13 mouse cellular contexts compared by ENCODE assay signal in the genomic region with DNA sequence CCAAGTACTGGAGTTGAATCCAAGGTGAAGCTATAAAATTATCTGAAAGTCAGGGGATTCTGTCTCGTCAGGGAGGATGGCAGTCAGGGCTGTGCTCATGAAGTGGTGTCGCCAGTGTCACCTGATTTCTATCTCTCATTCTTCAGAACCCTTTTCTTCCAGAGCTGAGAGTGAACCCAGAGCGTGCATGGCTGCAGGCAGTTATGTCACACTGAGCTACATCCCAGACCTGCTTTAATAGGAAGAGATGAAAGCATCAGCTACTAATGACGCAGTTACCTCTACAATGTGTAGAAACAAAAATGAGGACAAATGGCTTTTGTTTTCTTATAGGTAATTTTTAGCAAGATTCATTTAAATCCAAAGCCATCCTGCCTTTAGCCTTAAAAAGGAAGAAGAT. TPM values are rescaled to one million over a fixed set of nuclear protein-coding genes. Genes with fewer than 3 reads are reported as not detected.
DNase-seq lines count a peak whose midpoint lies in the region; ATAC-seq and TF ChIP-seq lines count a peak whose summit lies in the region.
"Had no signal": no experiment of that assay in that cellular context is flagged by ENCODE, and none has a peak within 500 bp of the region (broad histone marks: within the 10 kb centered on the region; RNA-seq: fewer than 3 reads in every experiment).

No protein-coding gene starts in this region.

- no peaks in the 10 kb centered on the region for H3K27me3 ChIP-seq in hindbrain, embryonic 13.5 days
- H3K27me3 ChIP-seq in hindbrain, embryonic 12.5 days, result no peaks in the 10 kb centered on the region
- H3K27me3 ChIP-seq in neural tube, embryonic 12.5 days (replicated peaks), result no peaks in the 10 kb centered on the region
- no peaks in the 10 kb centered on the region for H3K27me3 ChIP-seq in midbrain, postnatal 0 days (ENCODE audit: insufficient read depth, low read length)
- H3K27me3 ChIP-seq: forebrain, embryonic 15.5 days; heart, embryonic 12.5 days had no signal

- peaks cover 34% of the 10 kb centered on the region for H3K36me3 ChIP-seq in hindbrain, embryonic 13.5 days
- H3K36me3 ChIP-seq in hindbrain, embryonic 12.5 days, result peaks cover 32% of the 10 kb centered on the region
- peaks cover 7% of the 10 kb centered on the region; the same call in 1 of the 2 replicates for H3K36me3 ChIP-seq in neural tube, embryonic 12.5 days
- H3K36me3 ChIP-seq in midbrain, postnatal 0 days (ENCODE audit: insufficient read depth, low read length), result peaks cover 8% of the 10 kb centered on the region

- 0 out of 2 replicates have a peak overlapping the region, but pooled peaks have one; percentile 25 for H3K27ac ChIP-seq in hindbrain, embryonic 13.5 days
- H3K27ac ChIP-seq in hindbrain, embryonic 12.5 days, result no peak overlapping the region
- no peak overlapping the region for H3K27ac ChIP-seq in neural tube, embryonic 12.5 days
- no peak overlapping the region for H3K27ac ChIP-seq in midbrain, postnatal 0 days (ENCODE audit: low read depth, low read length)
- H3K27ac ChIP-seq: forebrain, embryonic 15.5 days; heart, adult 2 months; hindbrain, postnatal 0 days had no signal

- peak overlapping the region; percentile 51; the same call in 1 of the 2 replicates for H3K9ac ChIP-seq in hindbrain, embryonic 13.5 days
- no peak overlapping the region for H3K9ac ChIP-seq in hindbrain, embryonic 12.5 days
- 0 out of 2 replicates have a peak overlapping the region, but pooled peaks have one; percentile 18 for H3K9ac ChIP-seq in neural tube, embryonic 12.5 days
- H3K9ac ChIP-seq in midbrain, postnatal 0 days (replicated peaks; ENCODE audit: low read length, poor library complexity, severe bottlenecking), result 0 out of 2 replicates have a peak overlapping the region, but pooled peaks have one; percentile 13
- H3K9ac ChIP-seq: forebrain, embryonic 15.5 days; heart, embryonic 12.5 days had no signal

- ATAC-seq in cerebellum, adult (ENCODE audit: insufficient number of reproducible peaks, low FRiP score, low TSS enrichment), result no peak
- ATAC-seq in hindbrain, embryonic 13.5 days (ENCODE audit: low FRiP score), result no peak
- no peak for ATAC-seq in hindbrain, embryonic 12.5 days (ENCODE audit: low FRiP score)
- ATAC-seq in neural tube, embryonic 12.5 days (ENCODE audit: low FRiP score, low read depth), result peak; percentile 43; the same call in 1 of the 2 replicates
- no peak for ATAC-seq in midbrain, postnatal 0 days (ENCODE audit: low FRiP score)

- TF ChIP-seq CTCF in midbrain, postnatal 0 days (IDR thresholded peaks at IDR 0.05), result no peak

- intact Hi-C loops in left cerebral cortex, postnatal 4 days (cut with DNase I), result loop anchor here (2.0 to 5.0 kb wide), 2 partner anchors 181 to 198 kb away; no protein-coding TSS in a partner anchor

- DNase-seq in cerebellum, adult 9-11 months, result peak; percentile 18
- no peak for DNase-seq in neural tube, embryonic 10.5 days (ENCODE audit: extremely low spot score, low spot score)
- no peak for DNase-seq in midbrain, postnatal 0 days (ENCODE audit: low spot score)
- no peak for DNase-seq in left cerebral cortex, postnatal 4 days

- no peaks in the 10 kb centered on the region for H3K9me3 ChIP-seq in hindbrain, embryonic 13.5 days
- H3K9me3 ChIP-seq in hindbrain, embryonic 12.5 days (replicated peaks), result no peaks in the 10 kb centered on the region
- no peaks in the 10 kb centered on the region for H3K9me3 ChIP-seq in neural tube, embryonic 12.5 days
- no peaks in the 10 kb centered on the region for H3K9me3 ChIP-seq in midbrain, postnatal 0 days (ENCODE audit: low read length)
- H3K9me3 ChIP-seq: forebrain, embryonic 15.5 days; G1E; heart, embryonic 12.5 days had no signal

- peaks cover 6% of the 10 kb centered on the region for H3K4me1 ChIP-seq in hindbrain, embryonic 13.5 days (replicated peaks)
- peaks cover 3% of the 10 kb centered on the region; the same call in 1 of the 2 replicates for H3K4me1 ChIP-seq in hindbrain, embryonic 12.5 days
- H3K4me1 ChIP-seq in neural tube, embryonic 12.5 days, result peaks cover 5% of the 10 kb centered on the region; the same call in 1 of the 2 replicates
- H3K4me1 ChIP-seq in midbrain, postnatal 0 days (ENCODE audit: insufficient read depth, low read length), result 0 out of 2 replicates have a peak, but pooled peaks cover 4% of the 10 kb centered on the region
- H3K4me1 ChIP-seq: heart, embryonic 12.5 days had no signal

- H3K4me3 ChIP-seq in hindbrain, embryonic 13.5 days, result no peak overlapping the region
- no peak overlapping the region for H3K4me3 ChIP-seq in hindbrain, embryonic 12.5 days
- no peak overlapping the region for H3K4me3 ChIP-seq in neural tube, embryonic 12.5 days
- H3K4me3 ChIP-seq in midbrain, postnatal 0 days (ENCODE audit: low read depth, low read length), result no peak overlapping the region
- H3K4me3 ChIP-seq: forebrain, embryonic 15.5 days; heart, adult 2 months; heart, embryonic 12.5 days had no signal

- 74% methylated on average over 4 of the region's 4 CpGs for WGBS in hindbrain, embryonic 13.5 days
- WGBS in hindbrain, embryonic 12.5 days, result 81% methylated on average over 4 of the region's 4 CpGs
- WGBS in neural tube, embryonic 12.5 days, result 79% methylated on average over 4 of the region's 4 CpGs
- 56% methylated on average over 4 of the region's 4 CpGs for WGBS in midbrain, postnatal 0 days

- H3K4me2 ChIP-seq in hindbrain, embryonic 13.5 days, result no peak overlapping the region
- no peak overlapping the region for H3K4me2 ChIP-seq in hindbrain, embryonic 12.5 days (replicated peaks)
- no peak overlapping the region for H3K4me2 ChIP-seq in neural tube, embryonic 12.5 days (replicated peaks)
- H3K4me2 ChIP-seq in midbrain, postnatal 0 days (ENCODE audit: low read depth, low read length, poor library complexity, severe bottlenecking), result no peak overlapping the region
- H3K4me2 ChIP-seq: forebrain, embryonic 15.5 days; heart, embryonic 12.5 days had no signal

RNA-seq across cellular contexts. Expression of a gene that starts 37.5 kb away (rescaled TPM):
- 26.9 and 28.3 TPM in 2 replicates for polyA plus RNA-seq in hindbrain, embryonic 13.5 days (2015; fragmentation: Nextera tagmentation; extraction: Ambion mirVana)
- polyA plus RNA-seq in hindbrain, embryonic 12.5 days (2016; fragmentation: Nextera tagmentation; extraction: Ambion mirVana), result 28.2 and 29.1 TPM in 2 replicates
- 28.0 and 28.1 TPM in 2 replicates for polyA plus RNA-seq in neural tube, embryonic 12.5 days (2016; fragmentation: Nextera tagmentation; extraction: Ambion mirVana)
- 38.1 and 43.4 TPM in 2 replicates for total RNA-seq in midbrain, postnatal 0 days (2014; rRNA removed)
- polyA plus RNA-seq in midbrain, postnatal 0 days (2015; fragmentation: Nextera tagmentation; extraction: Ambion mirVana), result 20.8 and 24.0 TPM in 2 replicates
- 10 to 100 TPM; 42.1 to 42.6 TPM for total RNA-seq in left cerebral cortex, postnatal 4 days (2021)
